Mouse (Mus musculus): Measurements from ENCODE around the gene Hsph1.

Gene Hsph1

GRCm38 (mm10) chr5:149636075-149636920 lies at the start of gene Hsph1:
Gene Hsph1, minus strand, starts transcription at chr5:149636376.
- DNase-seq (ENCODE audit: low spot score) = peak; percentile 92

DNA sequence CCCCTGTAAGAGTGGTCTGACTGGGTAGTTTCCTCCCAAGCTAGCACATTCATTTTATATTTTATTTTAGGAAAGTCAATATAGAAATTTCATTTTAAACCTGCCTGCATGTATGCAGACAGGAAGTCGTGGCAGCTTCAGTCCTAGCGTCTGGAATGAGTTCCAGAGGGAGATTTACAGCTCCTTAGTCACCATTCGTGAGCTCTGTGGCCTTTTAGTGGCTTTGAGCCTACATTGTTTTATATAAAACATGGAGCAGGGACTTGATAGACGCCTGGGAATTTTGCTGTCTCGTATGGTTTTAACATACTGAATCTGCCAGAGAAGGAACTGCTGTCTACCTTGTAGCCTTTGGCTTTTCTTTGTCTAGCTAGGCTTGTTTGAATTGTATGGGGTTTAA lies 44.8 kb upstream of the Hsph1 start:
- DNase-seq (ENCODE audit: low spot score) = no peak

GRCm38 (mm10) chr5:149679886-149680285 lies 43.7 kb upstream of the Hsph1 start:
- DNase-seq (ENCODE audit: low spot score) = no peak

GRCm38 (mm10) chr5:149679362-149679761 lies 43.2 kb upstream of the Hsph1 start:
- DNase-seq (ENCODE audit: low spot score) = no peak

DNA sequence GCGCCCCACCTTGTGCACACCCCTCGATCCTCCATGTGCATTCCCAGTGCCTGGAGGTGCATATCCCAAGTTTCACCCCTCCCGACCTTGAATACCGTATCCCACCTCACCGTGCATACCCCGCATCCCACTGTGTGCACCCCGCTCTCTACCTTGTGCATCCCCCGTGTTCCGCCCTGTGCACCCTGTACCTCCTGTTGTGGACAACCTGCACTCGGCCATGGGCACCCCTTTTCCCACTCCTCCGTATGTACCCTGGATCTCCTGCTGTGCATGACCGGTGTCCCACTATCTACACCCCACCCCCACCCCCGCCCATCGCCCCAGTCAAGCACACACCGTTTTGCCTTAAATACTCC lies 42.8 kb upstream of the Hsph1 start:
- DNase-seq (ENCODE audit: low spot score) = no peak

DNA sequence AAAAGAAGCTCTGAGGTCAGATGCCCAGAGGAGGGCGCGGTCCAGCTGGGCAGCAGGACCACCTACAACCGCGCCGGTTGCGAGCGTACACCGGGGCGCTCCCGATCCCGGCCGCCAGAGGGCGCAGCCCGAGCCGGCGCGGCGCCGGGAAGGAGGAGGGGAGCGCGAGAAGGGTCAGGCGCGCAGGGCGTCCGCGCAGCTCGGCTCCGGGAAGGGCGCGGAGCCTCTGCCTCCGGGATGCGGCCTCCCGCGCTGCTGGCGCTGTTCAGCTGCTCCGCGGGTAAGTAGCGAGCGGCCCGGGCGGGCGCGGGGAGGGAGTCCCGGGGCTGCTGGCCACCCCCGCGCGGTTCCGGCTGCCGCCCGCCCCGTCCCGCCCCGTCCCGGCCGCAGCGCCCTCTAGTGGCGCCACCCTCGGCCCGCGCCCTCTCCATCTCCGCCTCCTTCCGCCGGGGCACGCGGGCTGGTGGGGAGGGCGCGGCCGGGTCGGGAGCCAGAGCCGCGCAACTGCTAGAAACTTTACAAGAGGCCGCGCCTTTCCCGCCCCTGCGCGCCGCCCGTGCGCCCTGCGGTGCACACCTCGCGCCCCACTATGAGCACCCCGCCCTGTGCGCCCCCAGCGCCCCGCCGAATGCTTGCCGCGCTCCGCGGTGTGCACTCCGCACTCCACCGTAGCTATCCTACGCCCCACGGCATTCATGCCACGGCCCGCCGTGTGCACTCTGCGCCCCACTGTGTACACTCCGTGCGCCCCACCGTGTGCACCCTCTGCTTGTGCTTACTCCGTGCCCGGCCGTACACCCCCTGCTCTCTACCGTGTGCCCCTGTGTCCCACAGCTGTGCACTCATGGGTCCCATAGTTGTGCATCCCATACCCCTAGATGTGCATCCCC lies 42.2 kb upstream of the Hsph1 start, which contains the start of gene B3glct:
B3glct (plus strand) TSS at position 131 of the 890 bp plus-strand sequence.
- peak; percentile 48 for DNase-seq (ENCODE audit: low spot score)

- no peak for DNase-seq (ENCODE audit: low spot score)
These were observed 41.0 kb upstream of the Hsph1 start for GRCm38 (mm10) chr5:149677196-149677595.

- no peak for DNase-seq (ENCODE audit: low spot score)
These were observed 27.2 kb upstream of the Hsph1 start for GRCm38 (mm10) chr5:149663417-149663816.

DNA sequence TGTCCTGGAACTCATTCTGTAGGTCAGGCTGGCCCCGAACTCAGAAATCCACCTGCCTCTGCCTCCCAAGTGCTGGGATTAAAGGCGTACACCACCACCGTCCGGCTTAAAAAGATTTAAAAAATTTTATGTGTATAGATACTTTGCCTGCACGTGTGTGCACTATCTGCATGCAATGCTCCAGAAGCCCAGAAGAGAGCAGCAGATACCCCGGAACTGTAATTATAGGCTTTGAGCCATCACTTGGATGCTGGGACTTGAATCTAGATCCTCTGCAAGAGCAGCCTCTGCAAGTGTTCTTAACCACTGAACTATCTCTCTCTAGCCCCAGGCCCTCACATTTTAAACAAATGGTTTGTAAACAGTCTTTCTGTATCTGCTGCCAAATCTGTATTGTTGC lies 26.8 kb upstream of the Hsph1 start:
- no peak for DNase-seq (ENCODE audit: low spot score)

DNA sequence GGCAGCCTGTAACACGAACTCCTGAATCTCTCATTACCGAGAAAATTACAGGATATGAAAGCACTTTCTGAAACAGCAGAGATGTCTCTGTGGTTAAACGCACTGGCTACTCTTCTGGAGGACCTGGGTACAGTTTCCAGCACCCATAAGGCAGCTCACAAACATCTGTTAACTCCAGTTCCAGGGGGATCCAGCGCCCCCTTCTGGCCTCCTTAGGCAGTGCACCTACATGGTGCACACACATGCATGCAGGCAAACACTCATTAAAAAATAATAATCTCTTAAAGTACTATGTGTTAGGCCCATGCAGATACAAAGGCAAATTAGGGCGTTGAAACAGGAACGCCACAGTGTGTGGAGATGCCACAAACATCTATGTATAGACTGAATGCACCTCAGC lies 25.3 kb upstream of the Hsph1 start:
- DNase-seq (ENCODE audit: low spot score) = no peak

DNA sequence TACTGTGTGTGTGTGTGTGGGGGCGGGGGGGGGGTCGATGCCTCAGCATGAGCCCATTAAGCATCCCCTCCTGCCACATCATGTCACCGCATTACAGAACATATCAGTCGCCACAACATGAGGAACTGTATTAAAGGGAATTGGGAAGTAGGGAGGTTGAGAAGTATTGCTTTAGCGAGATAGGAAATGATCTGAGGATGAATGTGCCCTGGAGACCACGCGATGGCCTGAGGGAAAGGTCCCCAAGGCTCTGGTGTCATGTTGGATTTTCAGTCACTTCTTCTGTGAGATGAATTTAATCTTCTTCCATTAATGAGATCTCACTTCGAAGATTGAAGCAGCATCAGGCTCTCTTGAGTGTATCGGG lies 23.2 kb upstream of the Hsph1 start:
- DNase-seq (ENCODE audit: low spot score) = no peak

DNA sequence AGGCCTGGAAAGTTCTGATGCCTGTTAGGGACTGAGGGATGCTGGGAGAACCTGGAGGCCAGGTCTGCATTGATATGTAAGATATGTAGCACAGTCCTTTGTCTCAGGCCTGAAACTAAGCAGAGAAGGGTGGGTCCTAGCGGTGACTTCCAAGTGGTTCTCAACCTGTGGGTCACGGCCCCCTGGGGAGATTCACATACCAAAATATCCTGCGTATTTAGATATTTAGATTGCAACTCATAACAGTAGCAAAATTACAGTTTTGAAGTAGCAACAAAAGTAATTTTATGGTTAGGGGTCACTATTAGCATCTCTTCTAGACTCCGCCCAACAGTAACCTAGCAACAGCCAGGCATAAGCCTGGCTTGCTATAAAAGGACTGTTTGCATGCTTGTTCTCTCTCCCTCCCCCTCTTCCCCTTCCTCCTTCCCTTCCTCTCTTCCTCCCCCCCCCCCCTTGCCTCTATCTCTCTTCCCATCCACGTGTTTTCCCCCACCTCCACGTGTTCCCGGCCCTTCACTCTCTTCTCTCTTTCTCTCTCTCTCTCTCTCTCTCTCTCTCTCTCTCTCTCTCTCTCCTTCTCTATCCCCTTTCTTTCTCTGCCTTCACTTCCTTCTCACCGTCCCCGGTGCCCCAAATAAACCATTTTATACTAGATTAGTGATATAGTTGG lies 22.7 kb upstream of the Hsph1 start:
- no peak for DNase-seq (ENCODE audit: low spot score)

DNA sequence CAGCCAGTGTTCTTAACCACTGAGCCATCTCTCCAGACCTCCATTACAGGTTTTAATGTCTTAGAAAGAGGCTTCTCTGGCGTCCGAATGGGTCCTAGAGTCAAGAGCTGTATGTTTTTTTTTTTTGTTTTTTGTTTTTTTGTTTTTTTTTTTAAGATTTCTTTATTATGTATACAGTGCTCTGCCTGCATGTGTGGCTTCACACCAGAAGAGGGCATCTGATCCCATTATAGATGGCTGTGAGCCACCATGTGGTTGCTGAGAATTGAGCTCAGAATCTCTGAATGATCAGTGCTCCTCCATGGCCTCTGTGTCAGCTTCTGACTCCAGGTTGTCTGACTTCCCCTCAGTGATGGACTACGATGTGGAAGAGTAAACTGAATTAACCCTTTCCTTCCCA lies 21.8 kb upstream of the Hsph1 start:
- DNase-seq (ENCODE audit: low spot score) = no peak

- no peak for DNase-seq (ENCODE audit: low spot score)
These were observed 19.5 kb upstream of the Hsph1 start for GRCm38 (mm10) chr5:149655636-149656035.

DNA sequence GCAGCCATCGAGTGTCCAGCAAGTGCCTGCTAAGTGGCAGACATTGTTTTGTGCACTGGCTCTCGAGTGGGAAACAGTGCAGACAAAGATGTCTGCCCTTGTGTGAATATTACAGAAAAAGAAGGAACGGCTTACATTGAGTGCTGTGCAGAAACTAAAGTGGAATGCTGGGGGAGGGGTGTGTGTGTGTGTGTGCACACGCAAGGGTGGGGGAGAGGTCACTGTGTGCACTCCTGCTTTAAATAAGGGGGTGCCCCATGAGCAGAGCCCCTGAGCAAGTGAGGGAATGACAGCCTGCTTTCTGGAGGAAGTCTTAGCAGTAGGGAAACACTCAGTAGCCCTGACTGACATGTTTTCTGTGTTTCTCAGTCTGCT lies 14.0 kb upstream of the Hsph1 start:
- no peak for DNase-seq (ENCODE audit: low spot score)

- DNase-seq (ENCODE audit: low spot score) = no peak
These were observed 13.5 kb upstream of the Hsph1 start for GRCm38 (mm10) chr5:149649499-149650178.

DNA sequence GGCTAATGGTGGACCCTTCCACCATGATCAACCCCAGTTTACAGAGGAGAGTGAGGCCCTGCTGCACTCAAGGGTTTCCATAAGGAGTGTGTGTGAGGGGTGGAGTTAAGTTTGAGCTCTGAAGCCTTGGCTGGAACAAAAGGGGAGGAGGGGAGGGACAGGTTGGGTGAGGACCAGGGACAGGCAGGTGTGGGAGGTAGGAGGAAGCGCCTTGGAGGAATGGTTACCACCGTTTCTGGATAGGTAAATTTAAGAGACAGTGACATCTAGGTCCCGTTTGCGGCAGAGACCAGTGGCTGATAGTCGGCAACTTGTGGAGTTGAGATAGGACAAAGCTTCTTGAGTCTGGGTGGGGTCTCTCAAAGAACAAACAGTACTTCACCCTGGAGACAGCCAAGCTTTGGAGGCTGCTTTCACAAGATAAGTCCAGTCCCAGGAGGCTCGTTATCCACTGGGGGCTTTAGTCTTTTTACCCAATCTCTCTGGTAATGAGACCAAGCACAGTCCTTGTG lies 12.8 kb upstream of the Hsph1 start:
- no peak for DNase-seq (ENCODE audit: low spot score)

GRCm38 (mm10) chr5:149648196-149648595 lies 12.0 kb upstream of the Hsph1 start:
- DNase-seq (ENCODE audit: low spot score) = no peak

DNA sequence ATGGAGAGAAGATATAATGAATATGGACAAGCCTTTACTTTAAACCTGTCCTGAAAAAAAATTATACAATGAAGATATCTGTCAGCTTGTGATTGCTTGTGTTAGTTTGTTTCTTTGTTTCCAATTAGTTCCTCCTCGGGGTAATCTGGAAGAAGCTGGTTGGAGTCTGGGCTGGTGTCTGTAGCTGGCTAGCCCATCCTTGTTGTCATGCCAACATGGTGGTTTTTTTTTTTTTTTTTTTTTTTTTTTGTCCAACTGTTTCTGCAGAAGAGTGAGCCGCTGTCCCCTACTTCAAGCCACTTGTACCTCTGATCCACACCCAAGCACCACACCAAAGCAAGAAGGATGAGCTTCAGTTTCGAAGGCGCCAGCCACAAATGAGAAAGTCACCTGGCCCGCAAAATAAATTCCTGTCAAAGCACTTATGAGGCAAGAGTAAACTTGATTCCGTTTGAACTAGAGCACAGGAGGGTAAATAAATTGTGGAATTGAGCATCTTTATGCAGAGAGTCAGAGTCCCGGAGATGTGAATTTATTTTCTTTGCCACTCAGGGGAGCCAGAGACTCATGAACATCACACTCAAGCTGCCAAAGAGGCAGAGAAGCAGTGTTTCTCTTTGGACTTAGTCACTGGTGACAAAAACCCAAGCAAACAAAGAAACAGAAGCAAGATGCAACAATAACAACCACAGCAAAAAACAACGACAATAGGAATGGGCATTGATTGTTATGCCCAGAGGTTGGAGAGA lies 11.4 kb upstream of the Hsph1 start:
- DNase-seq (ENCODE audit: low spot score) = no peak

- DNase-seq (ENCODE audit: low spot score) = no peak
These were observed 6.8 kb upstream of the Hsph1 start for GRCm38 (mm10) chr5:149642783-149643509.

Measured in urinary bladder, postnatal 10 days (tissue).